31 mouse cellular contexts compared by ENCODE assay signal in the genomic region with DNA sequence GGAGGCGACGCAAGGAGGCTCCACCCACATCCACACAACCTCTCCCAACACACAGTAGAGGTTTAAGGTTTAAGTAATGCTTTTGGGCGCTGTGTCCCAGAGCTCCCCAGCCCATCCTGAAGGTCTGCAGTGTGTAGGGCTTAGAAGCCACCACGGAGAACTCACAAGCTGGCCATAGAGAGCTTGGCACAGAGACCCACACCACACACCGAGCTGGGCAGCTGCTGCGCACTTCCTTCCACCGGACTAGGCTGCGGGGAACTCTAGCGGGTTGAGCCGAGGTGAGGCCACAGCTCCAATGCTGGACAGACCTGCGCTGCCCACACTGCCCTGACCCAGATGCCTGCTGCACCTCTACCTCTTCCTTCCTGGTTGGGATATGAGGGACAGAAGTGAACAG.
DNase-seq lines count a peak whose midpoint lies in the region; ATAC-seq and TF ChIP-seq lines count a peak whose summit lies in the region.
"Had no signal": no experiment of that assay in that cellular context is flagged by ENCODE, and none has a peak within 500 bp of the region (broad histone marks: within the 10 kb centered on the region; RNA-seq: fewer than 3 reads in every experiment).

No protein-coding gene starts in this region.

- H3K9ac ChIP-seq in forebrain, embryonic 12.5 days: no peak overlapping the region
- H3K9ac ChIP-seq in forebrain, embryonic 16.5 days (replicated peaks; ENCODE audit: low read depth, low read length): no peak overlapping the region
- no peak overlapping the region for H3K9ac ChIP-seq in midbrain, postnatal 0 days (replicated peaks; ENCODE audit: low read length, poor library complexity, severe bottlenecking)
- H3K9ac ChIP-seq: embryonic facial prominence, embryonic 13.5 days; heart, embryonic 12.5 days; hindbrain, embryonic 13.5 days; kidney, embryonic 15.5 days; limb, embryonic 12.5 days; liver, embryonic 15.5 days; lung, embryonic 14.5 days; midbrain, embryonic 15.5 days had no signal

- ATAC-seq in forebrain, embryonic 12.5 days (ENCODE audit: low FRiP score): no peak
- ATAC-seq in forebrain, embryonic 16.5 days: no peak
- no peak for ATAC-seq in midbrain, postnatal 0 days (ENCODE audit: low FRiP score)
- no peak for ATAC-seq in inflammation-experienced regulatory T-cells, adult 6 months
- ATAC-seq: CD4-positive, CD25-positive, alpha-beta regulatory T cell, adult 4 months; midbrain, embryonic 15.5 days; Patski had no signal

- no peaks in the 10 kb centered on the region for H3K9me3 ChIP-seq in forebrain, embryonic 12.5 days
- H3K9me3 ChIP-seq in forebrain, embryonic 16.5 days (ENCODE audit: control insufficient read depth, low read length): no peaks in the 10 kb centered on the region
- H3K9me3 ChIP-seq in midbrain, embryonic 10.5 days (replicated peaks): no peaks in the 10 kb centered on the region
- H3K9me3 ChIP-seq in midbrain, postnatal 0 days (ENCODE audit: low read length): no peaks in the 10 kb centered on the region
- H3K9me3 ChIP-seq: embryonic facial prominence, embryonic 13.5 days; heart, embryonic 12.5 days; hindbrain, embryonic 13.5 days; kidney, embryonic 15.5 days; limb, embryonic 12.5 days; liver, embryonic 15.5 days; midbrain, embryonic 15.5 days had no signal

- H3K36me3 ChIP-seq in forebrain, embryonic 12.5 days (replicated peaks): no peaks in the 10 kb centered on the region
- H3K36me3 ChIP-seq in forebrain, embryonic 16.5 days (ENCODE audit: control insufficient read depth, insufficient read depth): no peaks in the 10 kb centered on the region
- no peaks in the 10 kb centered on the region for H3K36me3 ChIP-seq in midbrain, embryonic 10.5 days
- H3K36me3 ChIP-seq in midbrain, postnatal 0 days (ENCODE audit: insufficient read depth, low read length): no peaks in the 10 kb centered on the region
- H3K36me3 ChIP-seq: embryonic facial prominence, embryonic 13.5 days; heart, embryonic 12.5 days; hindbrain, embryonic 13.5 days; kidney, embryonic 15.5 days; limb, embryonic 12.5 days; liver, embryonic 15.5 days; midbrain, embryonic 15.5 days had no signal

- 36% methylated on average over 11 of the region's 11 CpGs for WGBS in forebrain, embryonic 12.5 days
- WGBS in forebrain, embryonic 16.5 days: 38% methylated on average over 11 of the region's 11 CpGs
- WGBS in midbrain, embryonic 10.5 days: 34% methylated on average over 11 of the region's 11 CpGs
- 33% methylated on average over 11 of the region's 11 CpGs for WGBS in midbrain, postnatal 0 days

- H3K4me1 ChIP-seq in forebrain, embryonic 12.5 days: peaks cover 5% of the 10 kb centered on the region
- peaks cover 12% of the 10 kb centered on the region for H3K4me1 ChIP-seq in forebrain, embryonic 16.5 days (replicated peaks; ENCODE audit: control insufficient read depth, insufficient read depth, low read length)
- H3K4me1 ChIP-seq in midbrain, embryonic 10.5 days: peaks cover 15% of the 10 kb centered on the region
- no peaks in the 10 kb centered on the region for H3K4me1 ChIP-seq in midbrain, postnatal 0 days (ENCODE audit: insufficient read depth, low read length)
- H3K4me1 ChIP-seq: limb, embryonic 12.5 days; liver, embryonic 15.5 days had no signal

- DNase-seq in midbrain, embryonic 10.5 days (ENCODE audit: low spot score): no peak
- DNase-seq in midbrain, postnatal 0 days (ENCODE audit: low spot score): no peak
- peak; percentile 39 for DNase-seq in ZHBTc4 (ENCODE audit: low read depth, low spot score)
- no peak for DNase-seq in embryo, embryonic 9.5 days (ENCODE audit: extremely low spot score)
- DNase-seq: adrenal gland, postnatal 25 days; cerebellum, adult 11-12 months; gastrocnemius, postnatal 25 days; heart, adult 18-20 months; heart, postnatal 14 days; kidney, adult 11 months; kidney, postnatal 36 days; lung, embryonic 14.5 days; lung, postnatal 14 days; right cerebral cortex, adult 18-20 months; spleen, adult 18-20 months; thymus, adult 2 months; thymus, postnatal 4 days had no signal

- H3K27ac ChIP-seq in forebrain, embryonic 12.5 days: no peak overlapping the region
- H3K27ac ChIP-seq in forebrain, embryonic 16.5 days (ENCODE audit: low read length): no peak overlapping the region
- H3K27ac ChIP-seq in midbrain, embryonic 10.5 days (replicated peaks): no peak overlapping the region
- no peak overlapping the region for H3K27ac ChIP-seq in midbrain, postnatal 0 days (ENCODE audit: low read depth, low read length)
- H3K27ac ChIP-seq: embryonic facial prominence, embryonic 13.5 days; hindbrain, embryonic 13.5 days; kidney, embryonic 15.5 days; layer of hippocampus, adult 2 months; left cerebral cortex, adult 2 months; limb, embryonic 12.5 days; liver, embryonic 15.5 days; midbrain, embryonic 15.5 days had no signal

- H3K4me3 ChIP-seq in forebrain, embryonic 12.5 days (replicated peaks): no peak overlapping the region
- no peak overlapping the region for H3K4me3 ChIP-seq in forebrain, embryonic 16.5 days (replicated peaks; ENCODE audit: low read length)
- H3K4me3 ChIP-seq in midbrain, embryonic 10.5 days: 0 out of 2 replicates have a peak overlapping the region, but pooled peaks have one; percentile 46
- H3K4me3 ChIP-seq in midbrain, postnatal 0 days (ENCODE audit: low read depth, low read length): no peak overlapping the region
- H3K4me3 ChIP-seq: embryonic facial prominence, embryonic 13.5 days; hindbrain, embryonic 13.5 days; kidney, embryonic 15.5 days; layer of hippocampus, adult 2 months; left cerebral cortex, adult 2 months; limb, embryonic 12.5 days; liver, embryonic 15.5 days; midbrain, embryonic 15.5 days had no signal

- 0 out of 2 replicates have a peak overlapping the region, but pooled peaks have one; percentile 43 for H3K4me2 ChIP-seq in forebrain, embryonic 12.5 days
- no peak overlapping the region for H3K4me2 ChIP-seq in forebrain, embryonic 16.5 days (ENCODE audit: low read length)
- no peak overlapping the region for H3K4me2 ChIP-seq in midbrain, postnatal 0 days (ENCODE audit: low read depth, low read length, poor library complexity, severe bottlenecking)

- peaks cover 18% of the 10 kb centered on the region for H3K27me3 ChIP-seq in forebrain, embryonic 12.5 days
- H3K27me3 ChIP-seq in forebrain, embryonic 16.5 days (replicated peaks; ENCODE audit: control insufficient read depth, insufficient read depth, low read length): peaks cover 3% of the 10 kb centered on the region; the same call in 1 of the 2 replicates
- H3K27me3 ChIP-seq in midbrain, embryonic 10.5 days (ENCODE audit: low read depth, poor library complexity, severe bottlenecking): peaks cover 16% of the 10 kb centered on the region
- H3K27me3 ChIP-seq in midbrain, postnatal 0 days (ENCODE audit: insufficient read depth, low read length): no peaks in the 10 kb centered on the region

- TF ChIP-seq CTCF in midbrain, postnatal 0 days (IDR thresholded peaks at IDR 0.05): no peak
